Mouse (Mus musculus) lung, adult 2 months (tissue): Measurements from ENCODE around the gene Rsbn1l. TPM values are rescaled to one million over a fixed set of nuclear protein-coding genes. Genes with fewer than 3 reads are reported as not detected.
A peak's percentile ranks its signal among the peaks of the same experiment; 100 is the strongest.

ENCODE experiments used
- DNase-seq: peaks from one replicate; pipeline ENCODE4 v3.0.0; 2022
- H3K4me1 ChIP-seq: fragments of 200-500 bp; 2 replicates; pipeline ENCODE4 v1.6.1; 2011; ENCODE audit warnings: low read length; ENCODE audit not compliant: control insufficient read depth, insufficient read depth
- H3K4me3 ChIP-seq: fragments of 200-500 bp; replicated peaks from 2 replicates; pipeline ENCODE3; 2011; ENCODE audit warnings: low read depth, mild to moderate bottlenecking, control low read depth, low read length; ENCODE audit errors: extremely low read depth
- CTCF ChIP-seq: fragments of 200-500 bp; IDR thresholded peaks from 2 replicates; pipeline ENCODE4 v1.5.1; 2011; ENCODE audit warnings: mild to moderate bottlenecking, low read length, control low read depth; ENCODE audit not compliant: insufficient read depth
- POLR2A ChIP-seq: fragments of 200-500 bp; IDR thresholded peaks from 2 replicates; pipeline ENCODE4 v1.6.1; 2011; ENCODE audit warnings: low read depth, mild to moderate bottlenecking, control low read depth, low read length, borderline replicate concordance; ENCODE audit errors: extremely low read depth
- WGBS: fragments of 180-500 bp; shearing (Covaris S2); methylation state at CpG from one replicate; pipeline ENCODE4 v1.1.7; 2018; 5-methylcytosine and 5-hydroxymethylcytosine counted together
- polyA plus RNA-seq: library from polyadenylated mRNA; depleted of rRNA; stranded (reverse); fragments of >200 nt; gene quantifications from 2 replicates; pipeline ENCODE4 v1.2.3, GENCODE M21; 2012

Rsbn1l gene
- polyA plus RNA-seq, 1 experiment: 7.0 TPM

GRCm38 (mm10) chr5:20913372-20914275 is 42.6 kb downstream of the Rsbn1l start:
- 68% methylated on average over 11 of the region's 11 CpGs for WGBS

GRCm38 (mm10) chr5:20911741-20912140 is 44.5 kb downstream of the Rsbn1l start:
- TF ChIP-seq POLR2A: no peak
- TF ChIP-seq CTCF: no peak
- DNase-seq: no peak
- WGBS: 78% methylated on average over 2 of the region's 2 CpGs

More at GRCm38 (mm10) chr5:20913372-20914275, 42.6 kb downstream of the Rsbn1l start:
- TF ChIP-seq POLR2A: no peak
- TF ChIP-seq CTCF: peak; percentile 16; the same call in 1 of the 2 replicates
- H3K4me1 ChIP-seq: no peaks in the 10 kb centered on the region
- no peak overlapping the region for H3K4me3 ChIP-seq
- DNase-seq: peak; percentile 61

GRCm38 (mm10) chr5:20906191-20906590 is 50.0 kb downstream of the Rsbn1l start:
- WGBS: 92% methylated on average over 7 of the region's 7 CpGs
- H3K4me1 ChIP-seq: no peaks in the 10 kb centered on the region; the same call in 1 of the 2 replicates
- TF ChIP-seq POLR2A: no peak
- TF ChIP-seq CTCF: no peak
- no peak for DNase-seq
- H3K4me3 ChIP-seq: no peak overlapping the region

More at GRCm38 (mm10) chr5:20911741-20912140, 44.5 kb downstream of the Rsbn1l start:
- no peak overlapping the region for H3K4me3 ChIP-seq
- no peaks in the 10 kb centered on the region; the same call in 1 of the 2 replicates for H3K4me1 ChIP-seq

GRCm38 (mm10) chr5:20905437-20905836 is 50.8 kb downstream of the Rsbn1l start:
- Histone ChIP-seq H3K4me1 (no peaks in the 10 kb centered on the region; the same call in 1 of the 2 replicates), H3K4me3 (no peak overlapping the region)
- TF ChIP-seq CTCF: no peak
- no peak for TF ChIP-seq POLR2A
- no peak for DNase-seq
- WGBS: 82% methylated on average over 2 of the region's 2 CpGs

- no peak for TF ChIP-seq POLR2A
- no peak for TF ChIP-seq CTCF
- WGBS: 89% methylated on average over 2 of the region's 2 CpGs
- H3K4me1 ChIP-seq: no peaks in the 10 kb centered on the region; the same call in 1 of the 2 replicates
- no peak for DNase-seq
- no peak overlapping the region for H3K4me3 ChIP-seq
These were observed 51.6 kb downstream of the Rsbn1l start for GRCm38 (mm10) chr5:20904647-20905046.

GRCm38 (mm10) chr5:20897446-20898167 is 58.6 kb downstream of the Rsbn1l start:
- Histone ChIP-seq H3K4me1 (no peaks in the 10 kb centered on the region), H3K4me3 (no peak overlapping the region)
- no peak for DNase-seq
- WGBS: 70% methylated on average over 2 of the region's 2 CpGs
- TF ChIP-seq POLR2A (no peak), CTCF (no peak)

- TF ChIP-seq POLR2A: no peak
- no peak for TF ChIP-seq CTCF
- 65% methylated on average over 4 of the region's 4 CpGs for WGBS
- no peak overlapping the region for H3K4me3 ChIP-seq
These were observed 72.1 kb downstream of the Rsbn1l start for GRCm38 (mm10) chr5:20884036-20884620.

GRCm38 (mm10) chr5:20881915-20882800 is 74.0 kb downstream of the Rsbn1l start, which contains the start of the genes Phtf2 and Tmem60:
TSS of gene Phtf2 (minus strand) at chr5:20882124.
TSS of gene Tmem60 (plus strand) at chr5:20882191.
- H3K4me3 ChIP-seq: peak within 1 kb of the TSS; percentile 95
- under 1% methylated on average over 94 of the region's 94 CpGs for WGBS
- TF ChIP-seq POLR2A (peak; percentile 84; the same call in 1 of the 2 replicates), CTCF (no peak)
- DNase-seq: peak; percentile 96
- H3K4me1 ChIP-seq: peaks cover 2% of the 10 kb centered on the region

More at GRCm38 (mm10) chr5:20884036-20884620, 72.1 kb downstream of the Rsbn1l start:
- DNase-seq: no peak
- peaks cover 2% of the 10 kb centered on the region for H3K4me1 ChIP-seq
